Mouse (Mus musculus): Measurements from ENCODE around the gene Gm45716.

Gm45716 gene

DNA sequence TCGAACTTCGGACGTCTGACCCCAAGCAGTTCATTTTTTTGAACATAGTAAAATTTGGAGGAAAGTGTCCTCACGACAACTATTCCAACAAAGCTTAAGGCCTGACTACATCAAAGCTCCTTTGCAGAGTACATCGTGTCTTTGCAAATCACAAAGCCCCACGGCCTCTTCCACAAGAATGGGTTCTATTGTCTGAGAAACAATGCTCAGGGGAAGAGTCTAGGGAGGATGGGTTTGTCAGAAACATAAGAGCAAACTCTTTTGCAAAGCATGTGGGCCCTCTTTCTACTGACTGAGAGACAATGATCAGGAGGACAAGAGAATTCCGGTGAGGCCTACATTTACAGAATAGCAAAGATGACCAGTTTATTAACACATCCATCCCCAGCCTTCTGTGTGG is 26.8 kb downstream of the Gm45716 start:
- DNase-seq (ENCODE audit: low spot score), result no peak

DNA sequence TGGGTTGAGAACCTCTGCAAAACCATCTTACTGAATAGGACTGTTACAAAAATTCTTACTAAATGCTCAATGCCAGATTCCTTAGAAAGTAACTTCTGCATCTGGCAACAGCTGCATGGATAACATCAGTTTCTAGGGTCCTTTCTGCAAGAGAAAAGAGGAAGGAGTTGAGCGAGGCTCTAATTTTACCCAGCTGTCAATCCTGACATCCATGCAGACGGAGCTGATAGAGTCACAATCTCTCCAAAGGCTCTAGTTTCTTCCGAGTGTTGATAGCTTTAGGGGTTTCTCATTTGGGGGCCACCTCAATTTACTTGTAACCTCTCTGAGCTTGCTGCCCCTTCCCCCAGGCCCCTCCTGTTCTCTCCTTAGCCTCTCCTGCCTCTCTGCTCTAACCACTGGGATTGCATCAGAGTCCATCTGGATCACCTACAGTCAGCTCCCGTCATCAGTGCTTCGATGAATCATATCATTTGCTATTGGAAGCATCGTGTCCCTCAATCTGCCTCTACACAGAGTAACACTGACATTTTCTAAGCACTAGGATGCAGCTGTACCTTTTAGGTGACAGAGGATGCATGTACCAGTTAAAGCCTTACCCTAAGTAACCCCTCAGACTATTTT is 32.7 kb downstream of the Gm45716 start:
- DNase-seq (ENCODE audit: low spot score), result no peak

DNA sequence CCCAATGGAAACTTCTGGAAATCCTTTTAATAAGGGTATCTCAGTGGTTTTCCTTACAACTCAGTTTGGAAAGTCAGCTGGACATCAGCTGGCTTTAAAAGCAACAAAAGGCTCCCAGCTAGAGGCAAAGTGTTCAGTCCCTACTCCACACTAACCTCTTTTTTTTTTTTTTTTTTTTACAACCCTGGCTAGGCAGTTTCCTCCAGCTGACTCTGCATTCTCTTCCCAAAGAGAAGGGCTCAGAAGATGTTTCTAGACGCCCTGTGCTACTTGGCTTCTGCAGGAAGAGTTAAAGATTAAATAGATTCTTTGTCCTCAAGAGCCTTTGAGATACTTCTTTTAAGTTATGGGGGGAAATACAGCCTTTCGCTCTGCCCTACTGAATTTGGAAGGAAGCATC is 33.3 kb downstream of the Gm45716 start:
- no peak for DNase-seq (ENCODE audit: low spot score)

DNA sequence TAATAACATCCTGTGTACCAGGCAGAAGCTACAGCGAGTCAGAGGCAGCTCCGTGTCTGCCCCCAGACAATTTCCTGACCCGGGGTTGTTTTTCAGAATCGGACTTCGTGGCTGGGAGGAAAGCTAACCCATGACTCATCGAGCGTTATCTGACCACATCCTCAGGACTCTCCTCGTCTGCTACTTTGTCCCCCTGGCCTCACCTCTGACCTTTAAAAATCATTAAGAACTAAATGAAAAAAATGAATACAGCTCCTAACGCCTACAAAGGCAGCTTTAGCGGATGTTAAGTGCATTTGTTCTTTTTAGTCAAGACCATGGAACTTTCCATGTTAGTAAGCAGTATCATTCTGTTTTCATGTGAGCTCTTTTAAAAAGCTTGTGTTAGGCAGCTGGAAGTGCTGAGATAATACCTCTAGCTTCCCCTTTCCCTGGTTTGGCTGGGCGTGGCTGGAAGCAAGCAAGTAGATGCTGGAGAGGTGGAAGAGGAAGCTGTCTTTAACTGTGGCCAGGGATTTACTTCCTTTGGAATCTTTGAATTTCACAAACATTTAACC is 37.5 kb downstream of the Gm45716 start:
- no peak for DNase-seq (ENCODE audit: low spot score)

DNA sequence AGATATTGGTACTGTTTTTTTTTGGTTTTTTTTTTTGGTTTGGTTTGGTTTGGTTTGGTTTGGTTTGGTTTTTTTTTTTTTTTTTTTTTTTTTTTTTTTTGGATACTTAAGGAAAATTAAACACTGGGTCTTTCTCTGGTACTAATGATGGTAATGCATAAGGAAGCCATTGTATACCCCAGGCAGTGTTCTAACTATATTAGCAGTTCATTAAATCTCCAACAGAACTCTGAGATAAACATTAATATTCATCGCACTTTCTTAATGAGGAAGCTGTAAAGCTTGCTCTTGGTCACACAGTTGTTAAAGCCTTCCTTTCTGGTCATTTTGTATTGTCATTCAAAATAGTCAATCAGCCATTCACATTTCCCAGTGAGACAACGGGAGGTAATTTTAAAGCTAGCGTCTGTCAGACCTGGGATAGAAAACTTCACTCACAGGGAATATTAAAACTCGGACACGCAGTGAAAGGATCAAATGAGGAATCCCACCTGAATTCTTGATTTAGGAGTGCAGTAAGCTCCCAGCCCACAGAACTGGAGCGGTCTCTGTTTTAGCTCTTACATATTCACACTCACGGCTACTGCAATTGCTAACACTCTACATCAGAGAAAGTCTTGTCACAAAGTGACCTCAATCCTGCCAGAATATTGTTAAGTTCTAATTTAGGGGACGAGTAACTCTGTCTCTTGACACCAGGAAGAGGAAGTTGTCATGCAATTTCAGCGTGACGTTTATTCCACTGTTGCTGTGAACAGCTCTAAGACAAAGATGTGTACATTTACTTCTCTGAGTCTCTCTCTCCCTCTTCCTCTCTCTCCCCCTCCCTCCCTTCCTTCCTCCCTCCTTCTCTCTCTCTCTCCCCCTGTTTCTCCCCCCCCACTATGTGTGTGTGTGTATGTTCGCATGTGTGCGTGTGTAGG is 39.8 kb downstream of the Gm45716 start:
- no peak for DNase-seq (ENCODE audit: low spot score)

DNA sequence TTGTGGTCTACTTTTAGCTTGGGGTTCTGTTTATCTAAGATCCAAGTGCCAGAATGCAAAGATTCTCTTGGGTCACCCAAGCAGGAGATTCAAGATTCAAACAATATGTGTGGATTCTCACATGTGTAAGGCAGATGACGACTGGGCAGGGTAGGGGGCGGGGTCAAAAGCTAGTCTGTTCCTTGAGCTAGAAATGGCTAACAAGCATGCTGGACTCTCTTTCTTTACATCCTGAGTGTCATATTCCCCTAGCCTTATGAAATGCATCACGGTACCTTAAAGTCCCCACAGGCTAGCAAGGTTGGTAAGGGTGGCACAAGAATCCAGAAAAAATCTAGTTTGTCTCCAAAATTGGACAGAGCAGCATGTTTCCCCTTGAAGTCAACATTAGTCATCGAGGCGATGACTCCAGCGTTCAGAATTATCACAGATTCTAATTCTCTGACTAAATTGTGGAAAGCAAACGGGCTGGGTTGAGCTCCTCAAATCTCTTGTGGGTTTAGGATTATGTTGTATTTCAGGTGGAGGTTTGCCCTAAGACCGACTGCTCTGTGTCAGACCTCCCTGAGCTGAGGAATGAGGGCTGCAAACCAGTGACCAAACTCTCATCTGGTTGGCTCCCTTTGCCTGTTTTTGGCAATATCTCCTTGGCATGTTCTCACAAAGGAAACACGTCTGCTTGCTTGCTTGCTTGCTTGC is 40.9 kb downstream of the Gm45716 start:
- DNase-seq (ENCODE audit: low spot score), result peak; percentile 47

DNA sequence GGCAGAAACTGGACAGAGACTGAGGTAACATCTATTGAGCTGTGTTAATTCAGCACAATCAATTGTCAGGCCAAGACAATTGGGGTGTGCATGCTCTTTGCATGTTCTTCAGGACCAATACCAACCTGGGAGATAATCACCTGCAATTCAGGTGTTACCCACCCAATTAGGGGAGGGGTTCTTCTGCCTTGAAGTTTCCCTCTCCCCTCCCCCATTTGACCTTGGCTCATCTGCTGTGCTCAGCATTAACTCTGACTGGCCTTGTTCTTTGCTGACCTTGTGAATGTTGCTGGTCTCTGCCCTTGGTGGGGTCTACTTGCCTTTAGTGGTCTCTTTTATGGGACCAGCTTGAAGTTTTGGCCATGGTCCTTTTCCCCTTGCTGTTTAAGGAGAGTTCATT is 42.3 kb downstream of the Gm45716 start:
- DNase-seq (ENCODE audit: low spot score), result no peak

DNA sequence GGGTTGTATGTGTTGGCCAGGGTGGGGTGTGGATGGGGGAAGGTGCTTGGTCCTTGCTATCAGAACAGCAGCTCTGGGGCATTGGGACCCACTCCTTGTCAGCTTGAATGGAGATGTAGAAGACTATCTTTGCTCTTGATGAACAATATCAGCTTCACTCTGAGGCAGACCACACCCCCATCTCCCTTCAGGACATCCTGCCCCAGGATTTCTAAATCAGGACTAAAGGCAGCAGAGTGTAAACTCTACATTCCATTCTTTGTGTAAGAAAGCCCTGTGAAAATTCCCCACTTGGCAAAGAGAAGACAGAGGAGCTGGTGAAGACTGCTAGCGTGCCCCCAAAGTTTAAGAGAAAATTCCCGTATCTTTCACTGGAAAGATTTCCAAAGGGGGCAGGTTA is 43.2 kb downstream of the Gm45716 start:
- peak; percentile 50 for DNase-seq (ENCODE audit: low spot score)

DNA sequence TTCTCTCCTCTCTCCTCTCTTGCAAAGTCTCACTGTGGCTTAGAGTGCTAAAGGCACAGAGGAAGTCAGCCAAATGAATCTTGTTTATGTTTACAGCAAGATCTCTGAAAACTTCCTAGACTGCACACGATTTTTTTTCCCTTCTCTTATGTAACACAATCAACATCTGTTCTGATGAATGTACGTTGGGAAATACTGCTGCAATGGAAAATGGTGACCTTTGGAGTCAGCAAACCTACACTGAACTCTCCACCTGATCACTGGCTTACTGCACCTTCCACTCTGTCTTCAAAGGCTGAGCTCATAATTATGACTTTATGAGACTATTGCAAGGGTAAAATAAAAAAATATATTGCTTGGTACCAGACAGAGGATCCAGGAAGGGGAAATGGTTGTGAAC is 44.1 kb downstream of the Gm45716 start:
- peak; percentile 81 for DNase-seq (ENCODE audit: low spot score)

DNA sequence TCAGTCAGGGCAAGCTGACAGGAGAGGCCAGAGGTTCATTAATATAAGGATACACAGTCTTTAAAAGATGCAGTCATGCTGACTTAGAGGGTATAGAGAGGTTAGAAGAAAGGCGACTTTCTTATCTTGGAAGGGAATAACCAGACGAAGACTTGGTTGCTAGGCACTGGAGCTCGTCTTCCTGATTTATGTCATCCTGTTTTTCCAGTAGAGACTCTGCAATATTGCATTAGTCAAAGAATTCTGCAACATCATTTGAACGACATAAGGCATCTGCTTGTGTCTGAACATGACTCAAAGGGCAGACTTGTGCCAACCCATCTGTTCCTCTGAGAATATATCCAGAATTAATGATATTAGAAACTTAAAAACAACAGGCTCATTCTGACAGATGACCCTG is 45.2 kb downstream of the Gm45716 start:
- peak; percentile 47 for DNase-seq (ENCODE audit: low spot score)

DNA sequence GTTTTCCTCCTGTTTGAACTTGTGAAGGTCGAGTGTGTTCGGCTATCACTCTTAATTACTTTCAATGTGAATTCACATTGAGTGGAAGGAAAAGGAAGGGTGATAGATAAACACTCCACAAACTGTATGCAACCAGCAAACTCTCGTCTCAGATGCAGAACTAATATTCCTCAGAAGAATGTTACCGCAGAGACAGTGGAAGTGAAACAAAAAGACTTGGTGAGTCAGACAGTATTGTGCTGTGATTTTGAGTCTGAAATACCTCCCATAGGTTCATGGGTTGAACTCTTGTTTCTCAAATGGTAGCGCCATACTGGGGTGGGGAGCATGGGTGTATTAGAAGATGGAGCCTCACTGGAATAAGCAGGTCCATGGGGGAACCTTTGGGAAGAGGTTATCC is 47.7 kb downstream of the Gm45716 start:
- DNase-seq (ENCODE audit: low spot score), result no peak

DNA sequence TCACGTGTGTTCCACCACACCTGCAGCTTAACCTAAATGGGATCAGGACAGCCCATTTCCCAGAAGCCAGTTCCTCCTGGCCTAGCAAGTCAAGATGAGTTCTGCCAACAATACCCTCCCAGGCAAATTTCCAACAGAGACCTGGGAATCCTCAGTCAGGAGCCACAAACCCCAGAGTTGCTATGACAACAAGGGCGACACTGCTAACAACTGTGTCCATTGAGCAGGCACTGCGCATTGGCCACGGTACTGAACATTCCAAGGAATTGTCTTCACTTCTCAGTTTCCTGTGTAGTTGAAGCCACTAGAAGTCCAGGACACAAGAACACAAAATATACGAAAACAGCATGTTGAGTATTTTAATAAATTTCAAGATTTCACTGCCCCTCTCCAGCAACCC is 50.1 kb downstream of the Gm45716 start:
- no peak for DNase-seq (ENCODE audit: low spot score)

DNA sequence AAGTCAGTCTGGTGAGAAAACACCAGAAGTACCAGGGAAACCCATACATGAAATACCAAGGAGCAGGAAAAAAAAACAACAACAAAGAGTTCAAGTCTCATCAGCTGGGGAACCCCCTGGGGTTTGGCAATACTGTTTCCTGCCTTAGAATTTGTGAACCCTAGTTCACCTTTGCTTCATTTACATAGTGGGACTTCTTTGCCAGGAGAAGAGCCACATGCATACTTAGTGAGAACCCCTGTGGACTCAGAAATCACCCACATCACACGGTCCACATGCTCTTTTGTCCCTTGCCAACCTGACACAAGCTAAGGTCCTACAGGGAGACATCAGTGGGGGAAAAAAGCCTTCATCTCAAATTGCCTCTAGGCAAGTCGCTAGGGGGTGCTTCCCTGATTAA is 51.2 kb downstream of the Gm45716 start:
- no peak for DNase-seq (ENCODE audit: low spot score)

DNA sequence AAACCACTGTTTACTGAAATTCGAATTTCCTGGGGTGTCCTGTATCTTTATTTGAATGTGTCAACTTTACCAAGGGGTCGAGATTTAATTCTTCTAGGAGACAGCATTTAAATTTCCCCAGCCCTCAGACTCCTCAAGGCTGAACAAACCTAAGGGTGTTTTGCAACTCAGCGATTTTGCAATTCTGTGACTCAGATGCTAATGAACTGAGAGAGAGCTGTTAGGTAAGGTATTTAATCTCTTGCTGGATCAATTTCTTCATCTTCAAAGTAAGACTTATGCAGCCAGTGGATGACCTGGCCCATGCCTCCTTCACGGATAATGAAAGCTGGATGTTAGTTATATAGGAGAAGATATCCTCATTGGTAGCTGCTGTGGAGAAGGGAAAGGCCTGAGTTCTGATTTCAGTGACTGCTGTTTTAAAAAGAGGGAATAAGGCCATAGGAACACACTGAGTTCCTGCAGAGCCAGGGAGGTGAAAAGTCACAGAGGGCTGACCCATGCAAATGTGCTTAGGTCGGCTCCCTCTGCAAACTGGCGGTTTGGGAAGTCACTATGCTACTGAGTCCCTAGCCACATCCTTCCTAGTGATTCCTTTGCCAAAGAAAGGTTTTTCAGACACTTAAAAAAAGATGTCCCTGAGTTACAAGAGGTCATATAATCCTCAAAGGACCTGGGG is 53.3 kb downstream of the Gm45716 start:
- DNase-seq (ENCODE audit: low spot score), result peak; percentile 83

DNA sequence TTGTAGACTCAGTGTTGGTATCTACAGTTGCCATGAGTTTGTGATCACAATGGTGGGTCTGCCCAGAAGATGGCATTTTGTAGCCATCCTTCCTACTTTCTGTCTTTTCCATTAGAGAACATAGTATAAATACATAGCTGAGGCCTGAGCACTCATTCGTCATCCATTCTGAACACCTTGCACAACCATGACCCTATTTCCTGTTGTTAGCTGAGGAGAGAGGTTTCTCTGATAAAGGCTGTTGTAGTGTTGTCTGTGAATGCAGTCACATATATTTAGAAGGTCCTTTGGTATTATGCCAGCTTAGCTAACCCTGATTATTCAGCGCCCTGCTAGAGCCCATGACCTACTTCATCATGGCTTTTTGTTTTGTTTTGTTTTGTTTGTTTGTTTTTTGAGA is 54.4 kb downstream of the Gm45716 start:
- DNase-seq (ENCODE audit: low spot score), result no peak

DNA sequence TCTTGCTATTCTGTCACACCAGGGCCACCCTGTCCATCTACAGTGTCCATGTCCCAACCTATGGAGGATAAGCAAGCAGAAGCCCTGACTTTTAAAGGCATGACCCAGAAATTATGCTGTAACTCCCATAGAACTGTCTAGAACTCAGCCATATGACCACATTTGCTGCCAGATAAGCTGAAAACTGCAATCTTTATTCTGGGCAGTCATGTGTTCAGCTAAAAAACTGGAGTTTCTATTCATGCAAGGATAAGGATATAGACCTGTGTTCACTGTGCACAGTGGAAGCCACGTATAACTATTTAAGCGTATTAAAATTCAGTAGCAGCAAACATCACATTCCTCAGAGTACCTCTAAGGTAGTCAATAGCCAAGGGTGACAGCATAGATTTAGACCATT is 55.8 kb downstream of the Gm45716 start:
- no peak for DNase-seq (ENCODE audit: low spot score)

DNA sequence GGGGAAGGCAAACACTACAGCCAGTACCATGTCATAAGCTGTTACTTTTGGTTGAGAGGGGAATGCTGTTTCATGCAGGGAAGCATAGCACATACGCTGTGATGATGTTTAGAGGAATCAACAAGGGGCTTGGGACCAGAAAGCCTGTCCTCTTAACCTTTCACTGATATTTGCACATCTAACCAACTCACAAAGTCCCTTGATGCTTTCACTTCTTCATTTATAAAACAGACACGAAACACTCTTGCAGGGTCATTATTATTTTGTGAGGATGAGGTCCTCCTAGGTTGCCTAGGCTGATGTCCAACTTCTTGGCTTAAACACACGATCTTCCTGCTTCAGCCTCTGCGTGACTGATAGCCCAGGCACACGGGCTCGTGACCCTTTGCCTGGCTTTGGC is 58.1 kb downstream of the Gm45716 start:
- no peak for DNase-seq (ENCODE audit: low spot score)

DNA sequence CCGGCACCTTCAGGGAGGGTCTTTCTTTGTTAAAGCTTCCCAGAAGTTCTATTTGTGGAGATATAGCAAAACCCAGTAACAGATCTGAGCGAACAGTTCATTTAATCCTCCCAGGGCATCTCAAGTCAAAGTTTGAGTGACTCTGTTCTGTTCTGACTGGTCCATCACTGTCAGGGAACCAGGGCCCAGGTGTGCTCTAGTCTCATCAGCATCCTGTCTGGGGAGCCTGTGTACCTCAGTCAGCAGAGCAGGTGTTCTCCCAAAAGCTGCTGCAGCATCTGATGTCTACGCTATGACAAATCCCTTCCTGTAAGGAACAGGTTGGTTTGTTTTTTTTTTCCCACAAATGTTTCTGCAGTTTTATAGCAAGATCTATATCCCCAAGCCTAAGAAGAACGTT is 59.2 kb downstream of the Gm45716 start:
- no peak for DNase-seq (ENCODE audit: low spot score)

DNA sequence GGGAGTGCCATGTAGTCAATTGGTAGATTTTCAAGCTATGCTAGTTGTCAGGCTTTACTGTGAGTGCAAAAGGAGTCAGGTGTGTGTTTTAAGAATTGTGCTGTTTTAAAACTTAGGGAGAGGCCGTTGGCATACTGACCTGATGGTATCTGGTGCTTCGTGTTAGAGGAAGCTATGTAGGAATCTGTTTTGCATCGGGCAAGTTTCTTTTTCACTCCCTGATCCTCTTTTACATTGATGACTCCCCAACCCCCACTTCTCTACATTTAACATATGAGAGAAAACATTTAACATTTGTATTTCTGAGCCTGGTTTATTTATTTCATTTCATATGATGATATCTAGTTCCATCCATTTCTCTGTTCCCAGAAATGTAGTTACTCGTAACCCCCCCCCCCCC is 60.3 kb downstream of the Gm45716 start:
- DNase-seq (ENCODE audit: low spot score), result no peak

DNA sequence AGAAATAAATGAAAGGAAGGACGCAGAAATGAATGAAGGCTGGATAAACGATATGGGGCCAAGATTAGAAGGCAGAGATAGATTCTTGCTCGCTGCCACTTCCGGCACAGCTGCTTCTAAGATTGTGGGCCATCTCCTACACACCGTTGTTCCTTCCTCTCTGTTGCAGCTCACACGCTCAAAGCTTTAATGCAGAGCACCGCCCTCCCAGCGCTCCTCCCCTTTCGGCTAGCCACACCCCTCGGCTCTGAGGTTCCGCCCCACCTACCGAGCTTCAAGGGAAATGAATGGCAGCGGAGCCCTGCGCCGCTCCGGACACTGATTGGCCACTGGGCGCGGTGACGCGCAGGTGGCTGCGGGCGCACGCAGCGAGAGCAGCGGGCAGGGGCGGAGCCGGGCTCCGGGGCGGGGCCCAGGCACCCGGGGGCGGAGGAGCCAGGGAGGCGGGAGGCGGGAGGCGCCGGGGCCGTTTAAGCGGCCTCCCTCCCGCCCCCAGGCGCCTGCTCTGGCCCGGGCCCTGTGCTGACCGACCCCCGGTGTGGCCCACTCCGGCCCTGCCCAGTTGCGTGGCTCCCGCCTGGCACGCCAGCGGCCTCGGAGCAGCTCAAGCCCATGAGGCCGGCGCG is 61.7 kb downstream of the Gm45716 start, which contains the start of gene Mmd:
Gene Mmd, plus strand, starts transcription at position 432 of the 626 bp plus-strand sequence.
- peak; percentile 96 for DNase-seq (ENCODE audit: low spot score)

DNA sequence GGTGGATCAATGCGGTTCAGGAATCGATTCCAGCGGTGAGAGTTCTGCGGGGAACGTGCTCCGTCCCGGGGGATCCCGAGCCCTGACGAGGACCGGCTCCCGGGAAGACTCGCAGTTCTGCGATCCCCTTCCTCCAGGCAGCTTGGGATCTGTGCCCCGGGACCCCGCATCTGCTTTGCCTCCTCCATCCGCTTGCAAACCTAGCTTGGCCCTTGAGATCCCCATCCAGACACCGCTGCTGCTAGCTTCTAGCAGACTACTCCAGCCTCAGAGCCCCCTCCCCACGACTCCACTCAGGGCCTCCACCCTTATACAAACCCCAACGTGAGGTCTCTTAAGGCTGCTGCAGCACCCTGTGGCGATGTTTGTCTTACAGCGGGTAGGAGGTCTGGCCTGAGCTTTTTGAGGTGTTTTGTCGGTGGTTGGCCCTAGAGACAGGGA is 62.2 kb downstream of the Gm45716 start:
- no peak for DNase-seq (ENCODE audit: low spot score)
